Mouse (Mus musculus) lung, postnatal 0 days (tissue): ENCODE data around the gene Chit1. TPM values are rescaled to one million over a fixed set of nuclear protein-coding genes. Genes with fewer than 3 reads are reported as not detected.
A peak's percentile ranks its signal among the peaks of the same experiment; 100 is the strongest.

ENCODE experiments used
- ATAC-seq: fragments of 200-750 bp; cut with Nextera tagmentation; 2 replicates; pipeline ENCODE4 v1.8.0; 2017; ENCODE audit warnings: moderate library complexity
- DNase-seq: peaks from one replicate; pipeline ENCODE4 v3.0.0-alpha.2; 2016; ENCODE audit warnings: low spot score
- H3K27ac ChIP-seq: fragments of 300-500 bp; sonication (generic); 2 replicates; pipeline ENCODE4 v1.5.1; 2014; ENCODE audit warnings: antibody characterized with exemption, mild to moderate bottlenecking, low read length, mixed read lengths
- H3K27me3 ChIP-seq: fragments of 300-500 bp; sonication (generic); replicated peaks from 2 replicates; pipeline ENCODE4 v1.6.1; 2014; ENCODE audit warnings: low read length, mixed read lengths; ENCODE audit not compliant: insufficient read depth
- H3K36me3 ChIP-seq: fragments of 300-500 bp; sonication (generic); 2 replicates; pipeline ENCODE4 v1.6.1; 2014; ENCODE audit warnings: low read length, mixed read lengths; ENCODE audit not compliant: insufficient read depth
- H3K4me1 ChIP-seq: fragments of 300-500 bp; sonication (generic); 2 replicates; pipeline ENCODE4 v1.6.1; 2014; ENCODE audit warnings: antibody characterized with exemption, low read depth, low read length, mixed read lengths; ENCODE audit not compliant: insufficient read depth
- H3K4me2 ChIP-seq: fragments of 300-500 bp; sonication (generic); replicated peaks from 2 replicates; pipeline ENCODE4 v1.6.1; 2014; ENCODE audit warnings: low read depth, mild to moderate bottlenecking, low read length, moderate library complexity, mixed read lengths
- H3K4me3 ChIP-seq: fragments of 300-500 bp; sonication (generic); 2 replicates; pipeline ENCODE4 v1.5.1; 2014; ENCODE audit warnings: low read depth, low read length
- H3K9ac ChIP-seq: fragments of 300-500 bp; sonication (generic); replicated peaks from 2 replicates; pipeline ENCODE4 v1.6.1; 2014; ENCODE audit warnings: low read depth, mild to moderate bottlenecking
- H3K9me3 ChIP-seq: fragments of 300-500 bp; sonication (generic); 2 replicates; pipeline ENCODE4 v1.6.1; 2016; ENCODE audit warnings: low read length, mixed read lengths
- CTCF ChIP-seq: IDR thresholded peaks from 2 replicates; pipeline ENCODE4 v1.5.1; 2016; ENCODE audit warnings: antibody characterized with exemption, mild to moderate bottlenecking
- EP300 ChIP-seq: IDR thresholded peaks from 2 replicates; pipeline ENCODE4 v1.6.1; 2016; ENCODE audit warnings: antibody characterized with exemption, mild to moderate bottlenecking, control low read depth
- WGBS: fragments of 180-500 bp; shearing (Covaris S2); extraction: QIAGEN DNeasy Blood & Tissue Kit; methylation state at CpG from one replicate; pipeline ENCODE4 v1.1.7; 2014; 5-methylcytosine and 5-hydroxymethylcytosine counted together
- polyA plus RNA-seq: library from polyadenylated mRNA; unstranded; fragments of >200 nt; fragmentation: Nextera tagmentation; extraction: Ambion mirVana; gene quantifications from 2 replicates; pipeline ENCODE4 v1.2.1, GENCODE M21; 2015

Chit1 gene
- polyA plus RNA-seq, 1 experiment from 2014 or later, result 0.29 TPM

DNA sequence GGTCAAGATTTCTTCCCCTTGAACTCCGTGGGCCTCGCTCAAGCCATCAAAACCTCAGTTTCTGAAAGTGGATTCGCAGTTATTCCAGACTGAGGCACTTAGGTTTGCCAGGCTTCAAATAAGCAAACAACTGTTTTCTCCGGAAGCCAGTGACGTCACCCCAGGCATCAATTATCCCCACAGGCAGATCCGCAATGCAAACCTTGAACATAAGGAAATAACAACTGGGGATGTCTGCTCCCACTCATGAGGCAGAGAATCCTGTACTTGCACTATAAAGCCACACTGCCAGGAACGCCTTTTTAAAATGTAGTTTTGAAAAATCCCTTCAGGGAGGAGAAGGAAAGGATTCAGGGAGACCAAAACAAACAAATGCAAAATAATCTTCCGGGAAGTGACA is 4.4 kb downstream of the Chit1 start:
- DNase-seq (no peak), ATAC-seq (no peak)
- H3K27ac ChIP-seq, result no peak overlapping the region
- H3K9ac ChIP-seq, result no peak overlapping the region
- H3K4me2 ChIP-seq, result no peak overlapping the region
- no peak for TF ChIP-seq EP300
- no peaks in the 10 kb centered on the region for H3K36me3 ChIP-seq
- H3K27me3 ChIP-seq, result no peaks in the 10 kb centered on the region
- H3K4me1 ChIP-seq, result no peaks in the 10 kb centered on the region
- H3K9me3 ChIP-seq, result no peaks in the 10 kb centered on the region
- no peak overlapping the region for H3K4me3 ChIP-seq
- WGBS, result 45% methylated on average over 8 of the region's 8 CpGs

- 48% methylated on average over 5 of the region's 5 CpGs for WGBS
- TF ChIP-seq CTCF, result no peak
- TF ChIP-seq EP300, result no peak
These were observed 6.1 kb downstream of the Chit1 start for GRCm38 (mm10) chr1:134117110-134117509.

DNA sequence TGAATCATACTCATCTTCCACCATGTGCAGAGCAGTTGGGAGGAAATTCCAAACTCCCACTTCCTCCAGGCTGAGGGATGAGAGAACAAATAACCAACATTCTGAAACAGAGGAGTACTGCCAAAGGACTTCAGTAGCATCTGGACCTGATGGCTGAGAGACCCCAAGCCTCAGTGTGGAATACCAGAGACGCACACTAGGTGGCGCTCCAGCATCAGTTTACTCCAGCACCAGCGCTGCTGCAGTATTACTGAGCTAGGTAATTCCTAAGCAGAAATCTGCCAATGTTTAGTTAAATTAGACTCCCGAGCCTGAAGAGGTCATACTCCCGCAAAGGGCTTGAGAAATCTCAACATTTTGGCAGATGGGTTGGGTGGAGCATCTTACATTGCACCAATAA is 9.1 kb downstream of the Chit1 start:
- Histone ChIP-seq H3K4me3 (no peak overlapping the region), H3K27me3 (no peaks in the 10 kb centered on the region), H3K4me2 (no peak overlapping the region), H3K36me3 (no peaks in the 10 kb centered on the region), H3K9ac (no peak overlapping the region), H3K4me1 (no peaks in the 10 kb centered on the region), H3K27ac (no peak overlapping the region), H3K9me3 (no peaks in the 10 kb centered on the region)
- ATAC-seq (peak; percentile 70), DNase-seq (peak; percentile 83)
- TF ChIP-seq EP300 (no peak), CTCF (peak; percentile 92)
- under 1% methylated on average over 5 of the region's 5 CpGs for whole genome bisulfite sequencing

More at GRCm38 (mm10) chr1:134117110-134117509, 6.1 kb downstream of the Chit1 start:
- no peak for ATAC-seq
- no peak for DNase-seq
- no peaks in the 10 kb centered on the region for H3K4me1 ChIP-seq
- H3K36me3 ChIP-seq, result no peaks in the 10 kb centered on the region
- H3K4me2 ChIP-seq, result no peak overlapping the region
- no peaks in the 10 kb centered on the region for H3K27me3 ChIP-seq
- no peak overlapping the region for H3K9ac ChIP-seq
- no peaks in the 10 kb centered on the region for H3K9me3 ChIP-seq
- H3K4me3 ChIP-seq, result no peak overlapping the region
- H3K27ac ChIP-seq, result no peak overlapping the region

DNA sequence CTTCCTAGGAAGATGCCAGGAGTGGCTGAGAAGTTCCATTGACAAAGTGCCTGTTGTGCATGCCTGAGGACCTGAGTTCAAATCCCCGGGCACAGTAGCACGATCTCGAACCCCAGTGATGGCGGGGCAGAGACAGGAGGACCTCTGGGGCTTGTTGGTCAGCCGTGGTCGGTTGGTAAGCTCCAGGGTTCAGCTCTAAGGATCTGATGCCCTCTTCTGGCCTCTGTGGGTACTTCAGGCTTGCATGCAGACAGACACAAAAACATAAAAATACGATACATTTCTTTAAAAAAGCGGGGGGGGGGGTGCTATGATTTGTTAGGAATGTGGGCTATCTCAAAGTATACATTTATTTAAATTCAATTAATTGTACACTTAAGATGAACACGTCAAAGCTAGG is 11.2 kb downstream of the Chit1 start:
- H3K4me1 ChIP-seq, result no peaks in the 10 kb centered on the region
- DNase-seq (peak; percentile 60), ATAC-seq (no peak)
- H3K27me3 ChIP-seq, result no peaks in the 10 kb centered on the region
- 50% methylated on average over 9 of the region's 9 CpGs for WGBS
- no peak for TF ChIP-seq EP300
- TF ChIP-seq CTCF, result peak; percentile 75
- no peak overlapping the region for H3K4me2 ChIP-seq
- no peak overlapping the region for H3K27ac ChIP-seq
- H3K9ac ChIP-seq, result no peak overlapping the region
- H3K4me3 ChIP-seq, result no peak overlapping the region
- H3K9me3 ChIP-seq, result no peaks in the 10 kb centered on the region
- no peaks in the 10 kb centered on the region for H3K36me3 ChIP-seq

DNA sequence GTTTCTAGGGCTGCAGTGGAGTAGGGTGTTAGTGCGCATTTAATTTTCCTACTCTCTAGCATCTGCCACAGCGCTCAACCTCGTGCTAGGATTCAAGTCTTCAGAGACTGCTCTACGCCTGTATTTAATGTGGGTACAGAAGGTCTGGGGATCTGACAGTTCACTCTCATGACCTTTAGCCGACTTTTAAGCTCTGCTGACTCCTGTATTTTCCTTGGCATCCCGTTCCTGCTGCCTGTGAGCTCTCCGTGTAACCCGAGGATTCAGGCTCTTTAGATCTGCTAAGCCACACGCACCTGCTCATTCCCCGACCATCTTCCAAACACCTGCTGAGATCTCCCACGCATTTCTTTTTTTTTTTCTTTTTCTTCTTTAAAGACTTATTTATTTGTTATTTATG is 22.3 kb downstream of the Chit1 start:
- Histone ChIP-seq H3K4me3 (no peak overlapping the region), H3K4me1 (no peaks in the 10 kb centered on the region), H3K27ac (no peak overlapping the region), H3K9me3 (no peaks in the 10 kb centered on the region), H3K4me2 (no peak overlapping the region), H3K9ac (no peak overlapping the region), H3K36me3 (no peaks in the 10 kb centered on the region), H3K27me3 (no peaks in the 10 kb centered on the region)
- no peak for TF ChIP-seq EP300
- no peak for TF ChIP-seq CTCF
- DNase-seq (no peak), ATAC-seq (no peak)
- 57% methylated on average over 11 of the region's 11 CpGs for WGBS

DNA sequence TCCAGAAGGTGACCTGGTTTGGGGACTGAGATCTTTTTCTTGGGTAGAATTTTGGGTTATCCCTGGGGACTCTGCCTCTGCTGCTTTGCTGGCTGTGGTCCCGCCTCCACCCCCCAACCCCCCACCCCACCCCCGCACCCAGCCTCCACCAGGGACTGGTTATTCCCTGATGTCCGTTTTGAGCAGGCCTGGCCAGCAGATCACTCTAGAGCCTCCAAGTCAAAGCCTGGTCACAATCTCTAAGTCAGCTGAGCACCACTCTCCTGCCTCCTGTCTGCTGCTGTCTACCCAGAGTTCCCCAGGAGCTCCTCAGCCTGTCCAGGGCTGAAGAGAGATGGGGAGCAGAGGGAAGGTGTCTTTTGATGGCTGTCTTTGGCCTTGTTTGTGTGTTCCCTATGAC is 25.3 kb downstream of the Chit1 start:
- TF ChIP-seq CTCF (no peak), EP300 (no peak)
- no peak overlapping the region for H3K4me3 ChIP-seq
- no peaks in the 10 kb centered on the region for H3K9me3 ChIP-seq
- no peak overlapping the region for H3K9ac ChIP-seq
- 13% methylated on average over 1 of the region's 3 CpGs for WGBS
- no peaks in the 10 kb centered on the region for H3K36me3 ChIP-seq
- H3K4me2 ChIP-seq, result no peak overlapping the region
- no peak overlapping the region for H3K27ac ChIP-seq
- ATAC-seq (no peak), DNase-seq (no peak)
- no peaks in the 10 kb centered on the region for H3K27me3 ChIP-seq
- no peaks in the 10 kb centered on the region for H3K4me1 ChIP-seq

DNA sequence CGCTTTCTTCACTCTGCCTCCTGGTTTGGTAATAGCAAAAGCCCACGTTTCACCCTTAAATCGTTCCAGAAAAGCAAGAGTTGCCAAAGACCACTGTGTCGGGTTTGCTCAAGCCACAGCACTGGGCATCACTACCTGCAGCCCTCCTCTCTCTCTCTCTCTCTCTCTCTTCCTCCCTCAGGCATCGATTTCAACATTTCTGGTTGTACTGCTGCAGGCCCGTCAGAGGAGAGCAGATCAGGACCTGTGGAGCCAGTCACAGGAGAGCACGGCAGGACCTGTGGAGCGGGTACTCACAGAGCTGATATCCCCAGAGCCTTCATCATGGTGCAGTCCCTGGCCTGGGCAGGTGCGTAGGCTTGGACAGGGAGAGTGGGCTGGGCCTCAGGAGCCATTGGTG is 27.4 kb downstream of the Chit1 start:
- Histone ChIP-seq H3K4me2 (no peak overlapping the region), H3K4me3 (no peak overlapping the region), H3K9me3 (no peaks in the 10 kb centered on the region), H3K27ac (no peak overlapping the region), H3K9ac (no peak overlapping the region), H3K27me3 (no peaks in the 10 kb centered on the region), H3K36me3 (no peaks in the 10 kb centered on the region), H3K4me1 (no peaks in the 10 kb centered on the region)
- no peak for TF ChIP-seq CTCF
- no peak for TF ChIP-seq EP300
- DNase-seq, result no peak
- WGBS, result 73% methylated on average over 9 of the region's 9 CpGs
- ATAC-seq, result no peak
